Mouse (Mus musculus): ENCODE data around the gene Tmod2.
"Not testable (repeated sequence)": the region's sequence is repeated elsewhere in the genome, so short reads cannot be mapped to it uniquely, and the experiment has no call there.

The Tmod2 gene

GRCm38 (mm10) chr9:75549010-75549409 lies 62.1 kb downstream of the Tmod2 start:
- no peak for DNase-seq

GRCm38 (mm10) chr9:75546885-75547553 lies 64.1 kb downstream of the Tmod2 start:
- no peak for DNase-seq

GRCm38 (mm10) chr9:75545514-75545913 lies 65.6 kb downstream of the Tmod2 start:
- DNase-seq, result no peak

GRCm38 (mm10) chr9:75541497-75541896 lies 69.6 kb downstream of the Tmod2 start:
- no peak for DNase-seq

- no peak for DNase-seq
Observed at GRCm38 (mm10) chr9:75536422-75536821, 74.7 kb downstream of the Tmod2 start.

- DNase-seq, result no peak
Observed at GRCm38 (mm10) chr9:75534431-75534962, 76.6 kb downstream of the Tmod2 start.

GRCm38 (mm10) chr9:75532989-75533388 lies 78.1 kb downstream of the Tmod2 start:
- not testable (repeated sequence) for DNase-seq

- DNase-seq, result no peak
Observed at GRCm38 (mm10) chr9:75532461-75532860, 78.7 kb downstream of the Tmod2 start.

- DNase-seq, result no peak
Observed at GRCm38 (mm10) chr9:75529358-75529757, 81.8 kb downstream of the Tmod2 start.

- no peak for DNase-seq
Observed at GRCm38 (mm10) chr9:75528096-75528495, 83.0 kb downstream of the Tmod2 start.

- no peak for DNase-seq
Observed at GRCm38 (mm10) chr9:75527368-75528059, 83.6 kb downstream of the Tmod2 start.

GRCm38 (mm10) chr9:75523646-75524045 lies 87.5 kb downstream of the Tmod2 start:
- no peak for DNase-seq

GRCm38 (mm10) chr9:75522217-75522616 lies 88.9 kb downstream of the Tmod2 start:
- DNase-seq, result no peak

GRCm38 (mm10) chr9:75521788-75522187 lies 89.3 kb downstream of the Tmod2 start:
- DNase-seq, result peak; percentile 61

GRCm38 (mm10) chr9:75520940-75521339 lies 90.2 kb downstream of the Tmod2 start:
- no peak for DNase-seq

- no peak for DNase-seq
Observed at GRCm38 (mm10) chr9:75517751-75518150, 93.4 kb downstream of the Tmod2 start.

Data from right cerebral cortex, postnatal 4 days (tissue).